Mouse (Mus musculus) liver, adult 2 months (tissue): ENCODE results near the gene Olfr135.

Source experiments
- CTCF ChIP-seq: fragments of 200-500 bp; IDR thresholded peaks from 2 replicates; pipeline ENCODE4 v1.5.1; 2011; ENCODE audit warnings: low read depth, low read length, control low read depth
- POLR2A ChIP-seq: fragments of 200-500 bp; IDR thresholded peaks from 2 replicates; pipeline ENCODE4 v1.6.1; 2011; ENCODE audit warnings: low read length, control low read depth; ENCODE audit not compliant: insufficient read depth; ENCODE audit errors: extremely low read depth

GRCm38 (mm10) chr17:38204035-38204434 is at the start of gene Olfr135:
- TF ChIP-seq POLR2A (no peak), CTCF (no peak)
